In the genomic region with DNA sequence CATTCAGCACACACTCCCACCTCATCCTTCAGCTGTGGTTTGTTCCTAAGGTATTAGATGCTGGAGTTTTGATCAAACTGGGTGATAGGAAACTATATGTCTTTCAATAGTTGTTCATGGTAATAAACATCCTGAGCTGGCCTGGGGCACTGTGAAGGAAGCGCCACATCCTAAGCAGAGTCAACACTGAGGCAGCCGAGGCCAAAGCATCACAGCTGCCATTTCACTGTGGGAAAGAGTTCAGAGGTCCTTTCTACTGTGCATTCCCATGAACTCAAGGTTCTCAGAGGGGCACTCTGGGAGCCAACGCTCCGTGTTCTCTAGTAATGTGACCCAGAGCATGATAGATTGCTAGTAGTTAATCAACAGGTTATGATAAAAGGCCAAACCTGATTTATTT, we compare ENCODE assay signal across 25 mouse cellular contexts.
DNase-seq lines count a peak whose midpoint lies in the region; ATAC-seq and TF ChIP-seq lines count a peak whose summit lies in the region.
"Had no signal": no experiment of that assay in that cellular context is flagged by ENCODE, and none has a peak within 500 bp of the region (broad histone marks: within the 10 kb centered on the region; RNA-seq: fewer than 3 reads in every experiment).

No protein-coding gene starts in this region.

- H3K4me1 ChIP-seq in kidney, embryonic 14.5 days (ENCODE audit: control insufficient read depth, insufficient read depth, low read length) = no peaks in the 10 kb centered on the region
- H3K4me1 ChIP-seq in kidney, postnatal 0 days (replicated peaks; ENCODE audit: insufficient read depth, low read length) = no peaks in the 10 kb centered on the region
- H3K4me1 ChIP-seq: forebrain, embryonic 10.5 days had no signal

- H3K27ac ChIP-seq in kidney, embryonic 14.5 days (ENCODE audit: low read depth, low read length) = no peak overlapping the region
- H3K27ac ChIP-seq in kidney, postnatal 0 days = no peak overlapping the region
- H3K27ac ChIP-seq: forebrain, embryonic 10.5 days; gastrocnemius, adult 2 months; heart, embryonic 13.5 days; hindbrain, embryonic 14.5 days; hindbrain, postnatal 0 days had no signal

- H3K9ac ChIP-seq in kidney, embryonic 14.5 days (ENCODE audit: low read depth, low read length) = no peak overlapping the region
- no peak overlapping the region for H3K9ac ChIP-seq in kidney, postnatal 0 days (ENCODE audit: low read depth, low read length)
- H3K9ac ChIP-seq: forebrain, postnatal 0 days; heart, embryonic 13.5 days; hindbrain, embryonic 14.5 days had no signal

- no peak overlapping the region for H3K4me2 ChIP-seq in kidney, embryonic 14.5 days (replicated peaks; ENCODE audit: low read depth, low read length)
- H3K4me2 ChIP-seq in kidney, postnatal 0 days (ENCODE audit: low read length) = no peak overlapping the region
- H3K4me2 ChIP-seq: heart, embryonic 13.5 days; hindbrain, embryonic 14.5 days had no signal

- TF ChIP-seq CTCF in kidney, postnatal 0 days (IDR thresholded peaks at IDR 0.05; ENCODE audit: low read depth) = no peak

- DNase-seq in kidney, adult 8-10 months = no peak
- DNase-seq in kidney, postnatal 0 days (ENCODE audit: low spot score) = peak; percentile 6
- DNase-seq in kidney, adult 11 months = no peak
- DNase-seq in embryo, embryonic 10.5 days (ENCODE audit: low spot score) = peak; percentile 30
- peak; percentile 17 for DNase-seq in embryo, embryonic 11 days
- DNase-seq in thymus, postnatal 14 days = no peak
- DNase-seq: adrenal gland, adult 2 months; adrenal gland, postnatal 25 days; cerebellum, adult 11-12 months; cerebellum, adult 8-10 months; cerebellum, postnatal 10 days; cerebellum, postnatal 36 days; forebrain, postnatal 0 days; gastrocnemius, adult 2 months; gastrocnemius, postnatal 14 days; heart, postnatal 14 days; heart, postnatal 4 days had no signal

- no peaks in the 10 kb centered on the region for H3K36me3 ChIP-seq in kidney, embryonic 14.5 days (ENCODE audit: control insufficient read depth, insufficient read depth, low read length)
- no peaks in the 10 kb centered on the region for H3K36me3 ChIP-seq in kidney, postnatal 0 days (ENCODE audit: insufficient read depth, low read length)
- H3K36me3 ChIP-seq: forebrain, embryonic 10.5 days; heart, embryonic 13.5 days had no signal

- no peak overlapping the region for H3K4me3 ChIP-seq in kidney, embryonic 14.5 days (ENCODE audit: low read length)
- no peak overlapping the region for H3K4me3 ChIP-seq in kidney, postnatal 0 days (replicated peaks; ENCODE audit: low read depth, low read length)
- H3K4me3 ChIP-seq: forebrain, embryonic 10.5 days; gastrocnemius, adult 2 months; heart, embryonic 13.5 days had no signal

- no peaks in the 10 kb centered on the region for H3K27me3 ChIP-seq in kidney, embryonic 14.5 days (ENCODE audit: control insufficient read depth, insufficient read depth, low read length)
- no peaks in the 10 kb centered on the region for H3K27me3 ChIP-seq in kidney, postnatal 0 days (ENCODE audit: insufficient read depth, low read length)
- H3K27me3 ChIP-seq: heart, embryonic 13.5 days had no signal

- no peaks in the 10 kb centered on the region for H3K9me3 ChIP-seq in kidney, embryonic 14.5 days (ENCODE audit: control insufficient read depth, low read length)
- no peaks in the 10 kb centered on the region for H3K9me3 ChIP-seq in kidney, postnatal 0 days (replicated peaks; ENCODE audit: low read length)
- H3K9me3 ChIP-seq: forebrain, embryonic 10.5 days; heart, embryonic 13.5 days had no signal

- 19% methylated on average over 4 of the region's 4 CpGs for WGBS in kidney, embryonic 14.5 days
- WGBS in kidney, postnatal 0 days = 24% methylated on average over 4 of the region's 4 CpGs

- ATAC-seq in kidney, embryonic 14.5 days (ENCODE audit: low FRiP score, low TSS enrichment) = peak; percentile 81; the same call in 1 of the 2 replicates
- no peak for ATAC-seq in kidney, postnatal 0 days (replicated peaks; ENCODE audit: low FRiP score, low read depth)
- ATAC-seq: CD4-positive, CD25-positive, alpha-beta regulatory T cell, adult 4 months; forebrain, embryonic 14.5 days; forebrain, postnatal 0 days; hindbrain, postnatal 0 days; inflammation-experienced regulatory T-cells, adult 6 months had no signal

Comparison
In these comparisons a context has a peak if more than half of its experiments do, and no peak if none do; other contexts are left out.
1. DNase-seq: peak in kidney, postnatal 0 days (single experiment), embryo, embryonic 10.5 days (single experiment) and embryo, embryonic 11 days (single experiment); none in kidney, adult 8-10 months (0 of 2), kidney, adult 11 months (single experiment) and thymus, postnatal 14 days (single experiment).